9 mouse cellular contexts compared by ENCODE assay signal in genomic region chr2:71528014-71528713, GRCm38 (mm10). TPM values are rescaled to one million over a fixed set of nuclear protein-coding genes. Genes with fewer than 3 reads are reported as not detected.
DNase-seq lines count a peak whose midpoint lies in the region; ATAC-seq and TF ChIP-seq lines count a peak whose summit lies in the region.
"Had no signal": no experiment of that assay in that cellular context is flagged by ENCODE, and none has a peak within 500 bp of the region (broad histone marks: within the 10 kb centered on the region; RNA-seq: fewer than 3 reads in every experiment).

Gene Dlx1 (plus strand): TSS chr2:71528113.

- TF ChIP-seq CTCF in kidney, adult 2 months (conservative IDR thresholded peaks at IDR 0.05; ENCODE audit: insufficient read depth, insufficient read length, low read depth, low read length) = no peak
- TF ChIP-seq CTCF in G1E (IDR thresholded peaks at IDR 0.05; ENCODE audit: low read depth, low read length) = no peak
- no peak for TF ChIP-seq CTCF in small intestine, adult 2 months (IDR thresholded peaks at IDR 0.05; ENCODE audit: extremely low read depth, insufficient read length, insufficient replicate concordance, low read depth, low read length)

- peak within 1 kb of the TSS; percentile 51; the same call in 1 of the 2 replicates for H3K9ac ChIP-seq in heart, embryonic 13.5 days

- peak; percentile 12 for DNase-seq in kidney, adult 2 months
- DNase-seq in kidney, postnatal 25 days = no peak
- no peak for DNase-seq in G1E (ENCODE audit: low spot score)
- no peak for DNase-seq in limb, embryonic 10.5 days (ENCODE audit: low spot score)
- DNase-seq in gastrocnemius, postnatal 36 days = no peak
- DNase-seq in right cerebral cortex, postnatal 36 days (ENCODE audit: low spot score in 2 of 2) = no peak

- no peaks in the 10 kb centered on the region for H3K36me3 ChIP-seq in kidney, adult 2 months (ENCODE audit: control insufficient read depth, insufficient read depth, low read length)
- peaks cover 15% of the 10 kb centered on the region for H3K36me3 ChIP-seq in G1E (replicated peaks)
- H3K36me3 ChIP-seq in heart, embryonic 13.5 days = no peaks in the 10 kb centered on the region
- no peaks in the 10 kb centered on the region for H3K36me3 ChIP-seq in limb, embryonic 10.5 days
- no peaks in the 10 kb centered on the region for H3K36me3 ChIP-seq in small intestine, adult 2 months (ENCODE audit: control insufficient read depth, insufficient read depth, low read length)

- ATAC-seq in G1E (ENCODE audit: extremely low read depth, insufficient number of reproducible peaks, low FRiP score, poor library complexity, severe bottlenecking) = no peak
- ATAC-seq in heart, embryonic 13.5 days (ENCODE audit: extremely low read depth, insufficient number of reproducible peaks, low FRiP score, low TSS enrichment) = no peak

- H3K27me3 ChIP-seq in kidney, adult 2 months (replicated peaks; ENCODE audit: control insufficient read depth, insufficient read depth, low read length) = peaks cover 12% of the 10 kb centered on the region
- peaks cover 48% of the 10 kb centered on the region for H3K27me3 ChIP-seq in G1E (ENCODE audit: insufficient read depth, low read length)
- peaks cover 98% of the 10 kb centered on the region for H3K27me3 ChIP-seq in heart, embryonic 13.5 days (replicated peaks)
- H3K27me3 ChIP-seq in limb, embryonic 10.5 days (ENCODE audit: low read depth, poor library complexity, severe bottlenecking) = peaks cover 100% of the 10 kb centered on the region
- H3K27me3 ChIP-seq in small intestine, adult 2 months (ENCODE audit: control insufficient read depth, insufficient read depth, low read length) = peaks cover 75% of the 10 kb centered on the region
- H3K27me3 ChIP-seq: Patski had no signal

- no peak within 1 kb of the TSS for H3K4me3 ChIP-seq in kidney, adult 2 months (ENCODE audit: insufficient read depth, low read depth, low read length)
- peak within 1 kb of the TSS; percentile 76 for H3K4me3 ChIP-seq in G1E (ENCODE audit: low read depth, low read length)
- H3K4me3 ChIP-seq in heart, embryonic 13.5 days = peak within 1 kb of the TSS; percentile 58
- H3K4me3 ChIP-seq in limb, embryonic 10.5 days = peak within 1 kb of the TSS; percentile 60
- peak within 1 kb of the TSS; percentile 51; the same call in 1 of the 2 replicates for H3K4me3 ChIP-seq in small intestine, adult 2 months (ENCODE audit: low read depth, low read length)

- no peaks in the 10 kb centered on the region for H3K4me1 ChIP-seq in kidney, adult 2 months (ENCODE audit: control insufficient read depth, insufficient read depth, low read length)
- H3K4me1 ChIP-seq in G1E (ENCODE audit: insufficient read depth, low read depth, low read length) = peaks cover 63% of the 10 kb centered on the region
- H3K4me1 ChIP-seq in heart, embryonic 13.5 days = peaks cover 27% of the 10 kb centered on the region
- H3K4me1 ChIP-seq in limb, embryonic 10.5 days = peaks cover 46% of the 10 kb centered on the region
- peaks cover 17% of the 10 kb centered on the region for H3K4me1 ChIP-seq in small intestine, adult 2 months (ENCODE audit: control insufficient read depth, insufficient read depth, insufficient read length, low read length)

- intact Hi-C loops in gastrocnemius, postnatal 36 days (cut with DNase I) = no loop called here

- no peaks in the 10 kb centered on the region for H3K9me3 ChIP-seq in G1E (replicated peaks)
- H3K9me3 ChIP-seq in heart, embryonic 13.5 days = no peaks in the 10 kb centered on the region
- H3K9me3 ChIP-seq in limb, embryonic 10.5 days (replicated peaks) = no peaks in the 10 kb centered on the region

- H3K27ac ChIP-seq in kidney, adult 2 months (ENCODE audit: insufficient read depth, low read depth, low read length) = no peak within 1 kb of the TSS
- no peak within 1 kb of the TSS for H3K27ac ChIP-seq in heart, embryonic 13.5 days (replicated peaks)
- peak within 1 kb of the TSS; percentile 75 for H3K27ac ChIP-seq in limb, embryonic 10.5 days
- H3K27ac ChIP-seq in small intestine, adult 2 months (ENCODE audit: insufficient read depth, low read depth, low read length) = no peak within 1 kb of the TSS

- H3K4me2 ChIP-seq in heart, embryonic 13.5 days = peak within 1 kb of the TSS; percentile 90

- 10% methylated on average over 26 of the region's 26 CpGs for WGBS in kidney, adult 2 months
- WGBS in heart, embryonic 13.5 days = 3% methylated on average over 26 of the region's 26 CpGs
- under 1% methylated on average over 26 of the region's 26 CpGs for WGBS in limb, embryonic 10.5 days
- WGBS in small intestine, adult 2 months = 7% methylated on average over 26 of the region's 26 CpGs

- TF ChIP-seq POLR2A in kidney, adult 2 months (IDR thresholded peaks at IDR 0.05; ENCODE audit: low read depth, low read length) = no peak
- no peak for TF ChIP-seq POLR2A in small intestine, adult 2 months (IDR thresholded peaks at IDR 0.05; ENCODE audit: low read depth, low read length)

RNA-seq across cellular contexts. Expression of gene Dlx1, which starts in this region (rescaled TPM):
- polyA plus RNA-seq in kidney, adult 2 months (2012; rRNA removed) = 0.16 TPM in 1 of 2 replicates, not detected in the other
- total RNA-seq in G1E (2014; fragmentation: Nextera tagmentation) = 2.8 and 3.0 TPM in 2 replicates
- total RNA-seq in G1E (2017) = 0.41 and 0.98 TPM in 2 replicates
- polyA plus RNA-seq in G1E (2012) = 2.4 and 3.4 TPM in 2 replicates
- 0.29 and 0.60 TPM in 2 replicates for polyA plus RNA-seq in heart, embryonic 13.5 days (2015; fragmentation: Nextera tagmentation; extraction: Ambion mirVana)
- 5.7 and 9.0 TPM in 2 replicates for polyA plus RNA-seq in limb, embryonic 10.5 days (2016; fragmentation: Nextera tagmentation; extraction: Ambion mirVana)
- polyA plus RNA-seq in small intestine, adult 2 months (2012; rRNA removed) = 0.14 and 0.32 TPM in 2 replicates
- not detected for total RNA-seq in gastrocnemius, postnatal 36 days (2021)

Comparison
In these comparisons a context has a peak if more than half of its experiments do, and no peak if none do; other contexts are left out.
1. Peak in DNase-seq in kidney, adult 2 months; RNA of the gene not detected or under 1 TPM.